Mouse (Mus musculus) left cerebral cortex, adult 18-20 months (tissue): ENCODE measurements at regions not wholly inside any gene's neighbourhood (a gene's known extent, or its start where the extent isn't known, plus 50 kb on each side); places are given as distances from the start of the nearest gene placed in this dataset.

Experiments
- DNase-seq, 2 experiments: peaks; one replicate each; pipeline ENCODE4 v3.0.0; 2021 to 2022; ENCODE audit warnings: low spot score in 2 of 2, mixed read lengths in 1 of 2

DNA sequence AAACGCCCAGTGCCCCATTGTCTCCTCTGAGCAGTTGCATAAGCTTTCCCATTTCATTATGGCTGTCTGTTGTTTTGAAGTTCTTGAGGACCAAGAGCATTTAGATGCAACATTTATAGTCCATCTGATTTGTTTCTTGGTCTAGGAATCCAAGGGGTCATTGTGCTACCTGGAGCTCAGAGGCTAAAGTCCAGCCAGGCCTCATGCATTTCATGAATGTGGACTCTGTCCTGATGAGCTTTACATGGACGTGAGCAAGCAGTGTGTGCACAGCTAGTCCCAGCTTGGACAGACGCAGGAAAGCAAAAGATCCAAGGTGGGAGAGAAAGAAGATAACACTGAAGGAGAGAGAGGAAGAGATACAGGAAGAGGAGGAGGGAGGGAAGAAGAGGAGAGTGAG, 496.0 kb upstream of the 3110018I06Rik start:
- no peak for DNase-seq

DNA sequence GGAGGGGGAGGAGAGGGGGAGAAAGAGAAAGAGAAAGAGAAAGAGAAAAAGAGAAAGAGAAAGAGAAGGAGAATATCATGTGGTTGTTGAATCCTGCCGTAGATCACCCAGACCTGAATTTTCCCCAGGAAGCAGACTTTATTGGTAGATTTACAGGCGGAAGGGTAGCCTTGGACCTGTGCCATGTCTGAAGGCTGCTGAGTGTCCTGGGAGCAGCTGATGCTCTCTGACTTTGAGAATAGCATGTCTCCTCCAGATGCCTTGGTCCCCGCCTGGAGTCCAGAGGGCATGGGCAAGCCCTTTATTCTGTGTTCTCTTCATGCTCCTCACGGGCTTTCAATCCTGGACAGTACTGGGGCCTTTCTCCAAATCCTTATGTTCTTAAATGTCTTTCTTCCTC, 495.4 kb upstream of the 3110018I06Rik start:
- no peak for DNase-seq

DNA sequence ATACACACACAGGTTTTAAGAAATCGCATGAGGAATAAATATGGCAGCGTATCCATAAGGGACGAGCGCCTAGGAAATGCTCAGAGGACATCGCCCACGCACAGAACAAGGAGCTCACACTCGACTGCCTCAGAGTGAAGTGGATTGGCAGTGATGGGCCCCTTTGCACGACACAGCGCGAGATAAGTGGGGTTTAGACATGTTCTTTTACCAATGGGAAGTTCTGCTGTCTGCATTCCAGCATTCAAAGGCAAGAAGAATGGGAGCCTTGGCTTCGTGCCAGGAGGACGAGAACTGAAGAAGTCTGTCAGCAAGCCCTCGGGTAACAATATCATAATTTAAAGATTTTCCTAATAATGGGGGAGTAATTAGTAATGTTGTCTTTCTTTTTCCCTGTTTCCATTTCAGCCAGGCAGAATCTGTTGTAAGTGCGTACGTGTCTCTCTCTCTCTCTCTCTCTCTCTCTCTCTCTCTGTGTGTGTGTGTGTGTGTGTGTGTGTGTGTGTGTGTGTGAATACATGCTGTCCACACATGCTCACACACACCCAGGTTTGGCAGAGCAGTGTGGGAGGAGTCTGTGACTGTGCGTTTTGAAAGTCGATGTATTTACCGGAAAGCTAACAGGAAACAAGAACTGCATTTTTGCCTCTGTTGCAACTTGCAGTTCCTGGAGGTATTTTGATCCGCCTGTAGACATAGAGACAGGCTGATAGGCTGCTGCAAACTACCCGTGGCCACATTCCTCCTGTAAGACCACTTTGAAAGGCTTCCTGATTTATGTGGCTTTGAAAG, 477.2 kb upstream of the 3110018I06Rik start:
- DNase-seq = peak; percentile 5 to 22

DNA sequence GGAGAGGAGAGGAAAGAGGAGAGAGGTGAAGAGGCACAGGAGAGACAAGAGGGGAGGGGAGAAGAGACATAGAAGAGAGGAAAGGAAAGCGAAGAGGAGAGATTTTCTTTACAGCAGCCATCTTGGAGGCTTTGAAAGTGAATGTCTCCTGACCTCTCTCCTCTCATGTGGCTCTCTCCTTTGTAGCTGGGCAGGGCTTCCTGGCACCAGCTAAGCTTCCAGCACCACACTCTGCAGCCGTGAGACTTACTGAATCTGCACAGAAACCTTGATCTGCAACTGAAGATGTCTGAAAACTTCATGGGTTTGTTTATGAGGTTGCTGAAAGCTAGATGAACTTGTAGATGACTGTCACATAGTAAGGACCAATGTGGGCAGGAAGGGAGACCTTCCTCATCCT, 471.6 kb upstream of the 3110018I06Rik start:
- no peak for DNase-seq

DNA sequence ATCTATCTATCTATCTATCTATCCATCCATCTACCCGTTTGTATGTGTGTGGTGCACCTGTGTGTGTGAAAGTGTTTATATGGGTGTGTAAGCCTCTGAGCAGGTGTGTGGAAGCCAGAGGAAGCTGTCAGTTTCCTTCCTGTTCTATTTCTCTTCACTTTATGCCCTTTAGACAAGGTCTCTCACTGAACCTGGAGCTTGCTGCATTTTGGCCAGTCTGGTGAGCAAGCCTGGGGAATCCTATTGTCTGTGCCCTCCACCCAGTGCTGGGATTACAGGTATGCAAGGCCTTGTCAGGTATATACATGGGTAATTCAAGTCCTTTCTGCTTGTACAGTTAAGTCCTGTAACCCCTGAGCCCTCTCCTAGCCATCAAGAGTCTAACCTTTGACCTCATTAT, 466.6 kb upstream of the 3110018I06Rik start:
- no peak for DNase-seq

DNA sequence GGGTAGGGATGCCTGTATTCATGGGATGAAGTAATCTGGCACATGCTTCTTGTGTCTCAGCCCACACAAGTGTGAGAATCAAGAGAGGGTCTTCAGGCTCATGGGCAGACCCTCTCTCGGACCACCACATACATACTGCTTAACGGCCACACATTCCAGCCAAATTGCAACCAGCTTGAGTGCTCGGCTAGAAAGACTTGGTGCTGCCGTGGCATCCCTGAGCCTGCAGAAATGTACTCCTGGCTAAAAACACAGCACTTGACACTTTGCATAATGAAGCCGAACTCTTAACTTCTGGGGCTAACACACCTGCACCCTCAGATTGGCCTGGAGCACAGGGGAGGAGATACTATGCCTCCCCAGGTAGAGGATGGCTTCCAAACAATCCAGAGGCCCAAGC, 461.6 kb upstream of the 3110018I06Rik start:
- DNase-seq = no peak

DNA sequence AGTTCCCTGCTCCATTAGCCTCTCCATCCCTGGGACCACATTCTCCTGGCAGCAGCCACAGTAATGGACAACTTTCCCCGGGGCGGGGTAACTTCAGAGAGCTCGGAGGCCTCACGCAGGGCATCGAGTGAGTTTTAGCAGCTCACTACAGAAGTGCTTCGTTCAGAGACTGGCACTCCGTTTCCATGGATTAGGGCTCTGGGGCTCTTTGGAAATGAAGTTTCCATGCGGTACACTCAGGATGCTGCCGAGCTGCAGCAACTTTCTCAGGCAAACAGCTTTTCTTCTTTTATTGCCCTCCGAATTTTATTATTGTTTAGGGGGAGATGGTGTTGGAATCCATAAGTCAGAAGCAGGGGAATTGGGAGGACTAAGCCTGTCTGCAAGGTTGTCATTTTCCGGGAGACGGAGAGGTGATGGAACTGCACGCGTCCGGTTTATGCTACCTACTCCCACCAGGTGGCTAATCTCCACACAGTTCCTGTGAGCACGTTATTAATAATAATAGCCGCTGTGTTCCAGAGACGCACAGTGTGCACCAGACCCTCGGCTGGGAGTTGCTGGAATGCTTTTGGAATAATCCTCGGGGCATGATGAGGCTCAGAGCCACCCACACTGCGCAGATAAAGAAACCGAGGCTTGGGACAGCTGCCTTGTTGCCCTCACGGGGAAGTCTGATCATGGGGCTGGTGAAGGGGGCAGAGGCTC, 460.4 kb upstream of the 3110018I06Rik start:
- DNase-seq = no peak

DNA sequence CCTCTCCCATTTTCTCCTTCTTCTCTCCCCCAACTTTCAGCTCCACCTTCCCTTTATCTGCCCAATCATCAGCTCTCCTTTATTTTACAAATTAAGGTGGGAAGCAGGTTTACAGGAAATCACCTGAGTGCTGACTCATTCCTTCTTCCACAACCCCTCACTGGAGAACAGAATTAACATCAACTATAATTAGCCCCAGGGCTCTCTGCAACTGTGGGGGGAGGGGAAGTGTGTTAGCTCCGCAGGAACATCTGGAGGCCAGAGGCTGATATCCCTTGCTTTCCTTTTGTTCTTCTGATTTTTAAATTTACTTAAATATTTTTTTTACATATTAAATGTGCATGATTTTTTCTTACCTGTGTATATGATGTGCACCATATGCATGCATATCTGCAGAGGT, 459.4 kb upstream of the 3110018I06Rik start:
- no peak for DNase-seq

DNA sequence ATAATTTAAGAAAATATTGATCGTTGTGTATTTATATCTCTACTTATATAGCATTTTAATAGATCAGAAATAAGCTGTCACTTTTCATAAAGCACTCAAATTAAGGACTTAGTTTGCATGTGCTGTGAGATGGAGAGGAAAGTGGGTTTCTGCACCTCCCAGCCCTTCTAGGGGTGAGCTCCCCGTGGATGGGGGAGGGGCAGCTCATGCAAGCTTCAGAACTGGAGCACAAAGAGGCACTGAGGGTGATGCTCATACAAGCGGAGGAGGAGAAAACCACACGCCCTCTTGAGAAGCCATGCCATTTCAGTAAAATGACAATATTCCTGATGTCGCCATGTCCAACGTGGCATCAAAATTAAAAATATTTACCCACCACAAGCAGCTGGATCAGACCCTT, 452.1 kb upstream of the 3110018I06Rik start:
- no peak for DNase-seq

DNA sequence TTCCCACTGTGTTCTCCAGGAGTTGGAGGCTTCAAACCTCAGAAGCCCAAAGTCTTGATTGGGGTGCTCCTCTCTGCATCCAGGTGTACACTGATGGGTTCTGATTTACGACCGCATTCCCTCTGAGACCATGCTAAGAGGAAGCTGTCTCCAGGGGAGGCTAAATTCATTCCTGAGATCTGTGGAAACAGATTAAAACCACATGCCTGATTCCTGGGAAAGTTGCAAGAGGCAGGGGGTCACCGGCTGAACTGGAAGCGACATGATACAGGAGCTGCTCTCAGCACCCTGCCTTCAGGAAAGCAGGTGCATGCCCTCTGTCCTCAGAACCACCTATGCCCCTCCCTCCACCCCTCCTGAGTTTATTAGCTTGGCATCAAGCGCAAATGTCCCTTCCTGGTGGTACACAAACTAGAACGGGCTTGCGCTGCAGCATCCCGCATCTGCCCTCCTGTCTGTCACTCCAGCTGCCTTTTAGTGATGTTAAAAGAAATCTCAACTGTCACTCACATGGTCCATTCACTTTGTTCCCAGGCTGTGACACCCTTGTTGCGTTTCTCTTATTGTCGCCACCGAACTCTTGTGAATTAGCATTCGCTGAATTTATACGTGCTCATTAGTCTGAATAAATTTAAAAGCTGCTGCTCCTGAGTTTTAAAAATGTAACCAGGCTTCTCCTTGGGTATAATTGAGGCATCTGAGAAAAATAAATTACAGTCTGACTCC, 446.3 kb upstream of the 3110018I06Rik start:
- DNase-seq = no peak

DNA sequence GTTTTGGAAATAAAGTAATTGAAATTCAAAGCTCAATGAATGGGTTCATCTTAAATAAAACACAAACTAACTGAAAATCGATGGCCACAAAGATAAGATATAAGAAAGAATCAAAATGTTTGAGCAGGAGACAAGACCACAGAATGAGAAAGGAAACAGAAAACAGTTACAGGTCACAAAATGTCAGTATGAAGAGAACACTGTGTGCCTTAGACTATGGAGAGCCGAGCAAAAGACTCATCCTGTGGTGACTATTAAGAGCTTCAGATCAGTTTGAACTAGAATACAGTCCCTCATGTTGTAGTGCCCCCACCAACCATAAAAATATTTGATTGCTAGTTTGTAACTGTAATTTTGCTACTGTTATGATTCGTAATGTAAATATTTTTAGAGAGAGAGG, 441.9 kb upstream of the 3110018I06Rik start:
- DNase-seq = no peak

DNA sequence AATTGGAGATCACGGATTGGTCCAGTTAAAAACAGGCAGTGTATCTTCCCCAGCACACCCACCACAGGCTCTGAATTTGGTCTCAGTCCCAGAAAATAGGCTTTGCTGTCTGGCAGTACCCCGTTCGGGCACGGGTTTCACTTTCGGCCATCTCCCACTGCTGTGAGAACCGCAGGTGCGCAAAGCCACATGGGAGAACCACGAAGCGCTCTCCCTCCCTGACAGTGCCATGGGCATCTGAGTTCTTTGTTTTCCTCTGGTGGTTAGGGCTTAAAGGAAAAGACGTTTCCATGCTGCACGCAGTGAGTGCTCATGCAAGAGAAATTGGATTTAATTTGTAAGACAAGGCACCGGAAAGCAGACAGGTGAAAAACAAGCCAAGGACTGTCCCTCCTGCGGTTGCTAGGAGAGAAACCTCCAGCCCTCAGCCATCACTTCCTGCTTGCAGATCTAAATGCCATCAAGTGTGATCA, 441.3 kb upstream of the 3110018I06Rik start:
- peak; percentile 41 to 43 for DNase-seq

DNA sequence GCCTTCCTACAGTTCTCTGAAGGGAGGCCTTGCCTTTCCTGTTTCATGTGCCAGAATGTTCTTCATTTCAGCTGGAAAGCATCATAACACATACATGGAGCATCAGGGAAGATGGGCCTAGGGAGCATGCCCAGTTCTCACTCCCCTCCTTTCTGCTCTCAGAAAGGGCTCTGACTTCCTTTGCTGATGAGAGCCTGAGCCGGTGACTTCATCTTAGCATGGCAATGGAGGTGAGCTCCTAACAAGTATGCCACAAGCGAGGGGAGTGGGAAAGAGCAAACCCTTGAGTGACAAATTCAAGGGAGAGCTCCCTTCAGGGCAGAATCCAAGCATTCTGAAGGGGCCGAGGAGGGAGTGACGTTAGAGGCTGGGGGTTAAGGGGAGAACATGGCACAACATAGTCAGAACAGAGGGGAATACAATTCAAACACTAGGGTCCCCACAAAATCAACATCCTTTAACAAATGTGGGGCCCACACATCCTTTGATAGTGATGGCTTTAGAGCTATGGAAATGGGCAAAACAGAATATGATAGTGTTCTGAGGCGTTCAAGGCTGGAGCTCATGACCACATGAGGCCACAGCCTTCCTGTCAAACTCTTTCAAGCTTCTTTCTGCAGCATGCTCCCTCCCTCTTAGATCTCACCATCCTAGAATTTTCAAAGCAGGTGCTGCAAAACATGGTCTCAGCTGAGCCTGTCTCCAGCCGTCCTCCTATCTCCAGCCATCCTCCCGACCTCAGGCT, 437.4 kb upstream of the 3110018I06Rik start:
- no peak for DNase-seq

DNA sequence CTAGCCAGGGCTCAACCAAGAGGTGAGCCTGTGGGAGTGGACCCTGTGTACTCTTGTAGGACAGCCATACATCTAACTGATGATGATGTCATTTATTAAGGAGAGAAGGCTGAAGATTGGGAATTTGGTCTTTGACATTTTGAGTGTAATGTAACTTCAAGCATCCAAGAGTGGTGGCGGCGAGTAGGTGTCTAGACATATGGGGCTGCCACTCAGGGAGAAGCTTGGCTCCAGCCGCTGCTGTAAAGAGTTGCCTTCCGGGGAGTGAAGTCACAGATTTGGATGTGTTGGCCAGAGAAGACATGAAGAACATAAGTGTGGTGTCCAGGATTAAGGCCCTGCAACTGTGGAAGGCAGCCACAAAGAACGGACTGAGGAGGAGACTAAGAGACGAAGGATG, 436.3 kb upstream of the 3110018I06Rik start:
- peak; percentile 31 to 65 for DNase-seq

DNA sequence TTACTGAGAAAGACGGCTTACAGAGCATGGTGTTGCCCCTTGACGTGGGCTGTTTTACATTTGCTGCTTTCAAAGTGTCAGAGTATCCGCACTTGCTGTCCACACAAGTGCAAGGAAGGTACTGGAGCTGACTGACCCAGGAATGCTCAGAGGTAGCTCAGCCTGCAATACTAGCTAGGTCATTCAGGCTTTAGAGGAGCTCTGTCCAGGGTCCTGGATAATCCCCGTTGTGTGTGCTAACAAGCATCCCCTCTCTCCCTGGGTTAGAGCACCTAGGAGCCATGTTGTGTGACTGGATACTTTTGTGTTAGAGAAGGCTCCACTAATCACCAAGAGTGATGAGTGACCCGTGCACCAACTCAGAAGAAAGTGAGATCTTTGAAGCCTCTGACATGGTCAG, 431.9 kb upstream of the 3110018I06Rik start:
- DNase-seq = no peak

DNA sequence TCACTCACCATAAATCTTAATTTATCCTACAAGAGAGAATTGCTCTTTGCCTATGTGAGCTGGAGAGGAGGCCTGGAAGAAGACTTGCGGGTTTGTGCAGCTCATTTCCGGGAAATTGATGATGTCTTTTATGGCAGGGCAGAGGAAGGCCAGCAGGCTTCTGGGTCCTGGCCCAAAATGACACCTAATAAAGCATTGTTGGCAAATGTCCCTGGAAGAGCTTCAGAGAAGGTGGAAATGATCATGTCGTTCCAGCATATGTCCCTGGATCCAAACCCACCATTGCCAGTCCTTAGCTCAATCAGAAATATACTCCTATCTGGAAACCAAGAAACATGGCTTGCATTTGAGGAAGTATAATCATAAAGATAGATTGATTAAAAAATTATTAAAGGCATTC, 427.9 kb upstream of the 3110018I06Rik start:
- no peak for DNase-seq

DNA sequence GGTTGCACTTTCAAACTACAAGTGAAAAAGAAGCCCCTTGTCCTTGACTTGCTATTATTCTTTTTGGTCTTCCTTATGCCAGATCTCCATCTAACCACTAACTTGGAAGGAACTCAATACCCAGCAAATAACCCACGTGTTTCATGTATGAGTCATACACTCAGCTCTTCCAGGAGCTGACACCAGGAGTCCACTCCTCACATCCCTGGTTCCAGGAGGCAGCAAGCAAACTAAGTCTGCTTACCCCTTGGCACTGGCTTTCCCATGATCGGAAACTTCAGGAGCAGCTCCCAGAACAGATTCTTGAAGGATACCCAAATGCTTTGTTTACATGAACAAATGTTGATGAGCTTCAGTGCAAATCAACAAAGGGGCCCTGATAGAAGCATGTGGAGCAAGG, 421.1 kb upstream of the 3110018I06Rik start:
- no peak for DNase-seq

DNA sequence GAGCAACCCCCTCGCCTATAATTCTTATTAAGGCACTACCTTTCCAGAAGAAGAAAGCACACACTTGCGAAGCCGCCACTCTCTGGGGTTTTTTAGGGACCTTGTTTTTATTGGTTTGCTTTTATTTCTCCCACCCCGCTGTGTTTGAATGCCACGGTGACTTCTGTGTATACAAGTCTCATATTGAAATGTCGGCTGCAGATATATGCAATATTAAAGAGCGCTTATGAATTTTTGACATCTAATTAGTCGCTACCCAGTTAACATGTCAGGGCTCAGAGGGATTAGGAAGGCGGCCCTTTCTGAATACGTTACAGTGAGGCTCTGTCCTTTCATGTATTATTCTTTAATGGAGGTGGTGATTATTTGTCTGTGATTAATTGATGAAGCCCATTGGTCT, 405.9 kb upstream of the 3110018I06Rik start:
- no peak for DNase-seq

DNA sequence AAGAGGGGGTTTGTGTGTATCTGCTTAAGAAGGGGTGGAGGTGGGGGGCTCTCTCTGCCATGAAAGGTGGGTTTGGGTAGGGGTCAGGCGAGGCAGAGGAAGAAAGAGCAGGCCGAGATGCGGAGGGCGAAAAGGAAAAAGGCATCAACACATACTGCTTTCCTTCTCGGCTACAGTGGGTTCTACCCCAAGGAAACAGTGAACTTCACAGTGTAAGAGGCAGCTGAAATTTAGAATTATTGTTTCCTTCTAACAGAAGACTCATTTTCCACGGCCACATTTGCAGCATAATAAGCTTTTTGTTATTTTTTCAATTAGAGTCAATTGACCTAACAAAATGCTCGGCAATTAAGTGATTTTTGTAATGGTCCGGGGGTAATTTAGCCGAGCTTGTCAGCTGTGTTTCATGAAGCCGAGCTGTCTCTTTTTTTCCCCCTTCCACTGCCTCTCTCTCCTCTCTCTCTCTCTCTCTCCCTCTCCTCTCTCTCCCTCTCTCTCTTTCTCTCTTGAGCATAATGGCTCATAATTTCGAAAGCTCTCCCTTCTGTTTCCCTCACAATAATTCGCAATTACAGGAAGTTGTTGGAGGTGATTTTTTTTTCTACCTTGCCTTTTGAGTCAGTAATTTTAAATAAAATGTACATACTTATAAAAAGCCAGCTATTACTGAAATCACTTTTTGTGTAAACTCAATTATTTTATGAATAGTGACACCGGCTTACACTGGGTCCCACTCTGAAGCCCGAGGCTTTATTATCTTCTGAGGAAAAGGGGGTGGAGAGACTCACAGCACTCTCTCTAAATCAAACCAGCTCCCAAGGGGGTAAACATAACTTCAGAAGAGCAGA, 403.1 kb upstream of the 3110018I06Rik start:
- DNase-seq = no peak

DNA sequence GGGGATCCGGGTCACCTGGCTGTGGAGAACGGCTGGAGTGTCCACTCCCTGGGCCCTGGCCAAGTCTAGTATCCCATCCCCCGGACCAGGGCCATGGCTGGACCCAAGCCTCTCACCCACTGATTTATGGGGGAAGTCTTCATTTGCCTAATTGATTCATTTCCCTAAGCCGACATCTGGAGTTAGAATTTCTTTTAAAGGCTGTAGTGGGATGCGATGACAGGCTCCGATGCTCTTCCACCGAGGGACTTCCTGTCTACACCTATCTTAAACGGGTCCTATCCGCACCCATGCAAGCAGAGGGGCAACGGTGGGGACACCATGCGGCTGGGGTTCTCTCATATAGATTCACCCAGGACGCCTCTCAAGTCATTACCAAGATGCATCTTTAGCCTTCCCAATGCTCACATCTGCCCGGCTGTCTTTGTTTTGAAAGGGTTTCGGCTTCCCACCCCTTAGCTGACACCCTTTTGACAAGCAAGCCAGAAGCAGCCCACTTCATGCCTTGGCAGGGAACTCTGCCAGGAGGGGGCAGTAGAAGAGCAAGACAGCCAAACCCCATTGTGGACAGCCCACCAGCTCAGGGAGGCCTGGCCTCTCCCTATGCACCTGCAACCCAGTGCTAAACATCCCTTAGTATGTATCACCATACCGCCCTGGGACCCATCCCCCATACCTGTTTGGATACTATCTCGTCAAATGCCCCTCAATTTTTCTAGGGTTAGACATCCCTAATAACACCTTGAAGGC, 402.4 kb upstream of the 3110018I06Rik start:
- peak; percentile 12 to 28 for DNase-seq
